Mouse (Mus musculus) limb, embryonic 12.5 days (tissue): ENCODE measurements at regions not wholly inside any gene's neighbourhood (a gene's known extent, or its start where the extent isn't known, plus 50 kb on each side); places are given as distances from the start of the nearest gene placed in this dataset.

Experiments
- ATAC-seq: fragments of 200-750 bp; cut with Nextera tagmentation; 2 replicates; pipeline ENCODE4 v1.8.0; 2017; ENCODE audit warnings: low read depth, moderate TSS enrichment; ENCODE audit not compliant: insufficient number of reproducible peaks, insufficient read depth, low FRiP score, low TSS enrichment
- H3K27ac ChIP-seq: fragments of 300-500 bp; sonication (generic); 2 replicates; pipeline ENCODE4 v1.5.1; 2016; ENCODE audit warnings: mild to moderate bottlenecking, moderate library complexity
- H3K27me3 ChIP-seq: fragments of 300-500 bp; sonication (generic); 2 replicates; pipeline ENCODE4 v1.6.1; 2016; ENCODE audit warnings: mild to moderate bottlenecking, moderate library complexity
- H3K36me3 ChIP-seq: fragments of 300-500 bp; sonication (generic); 2 replicates; pipeline ENCODE4 v1.6.1; 2016; ENCODE audit warnings: mild to moderate bottlenecking, moderate library complexity
- H3K4me1 ChIP-seq: fragments of 300-500 bp; sonication (generic); replicated peaks from 2 replicates; pipeline ENCODE4 v1.6.1; 2016
- H3K4me2 ChIP-seq: fragments of 300-500 bp; sonication (generic); 2 replicates; pipeline ENCODE4 v1.6.1; 2016; ENCODE audit warnings: mild to moderate bottlenecking, moderate library complexity
- H3K4me3 ChIP-seq: fragments of 300-500 bp; sonication (generic); replicated peaks from 2 replicates; pipeline ENCODE4 v1.5.1; 2016; ENCODE audit warnings: mild to moderate bottlenecking
- H3K9ac ChIP-seq: fragments of 300-500 bp; sonication (generic); replicated peaks from 2 replicates; pipeline ENCODE4 v1.6.1; 2016; ENCODE audit warnings: mild to moderate bottlenecking, moderate library complexity
- H3K9me3 ChIP-seq: fragments of 300-500 bp; sonication (generic); 2 replicates; pipeline ENCODE4 v1.6.1; 2016; ENCODE audit warnings: mild to moderate bottlenecking, moderate library complexity
- WGBS: fragments of 180-500 bp; shearing (Covaris S2); methylation state at CpG from one replicate; pipeline ENCODE4 v1.1.7; 2016; 5-methylcytosine and 5-hydroxymethylcytosine counted together

GRCm38 (mm10) chr16:7768433-7768832 is 656.5 kb downstream of the Tmem114 start:
- Histone ChIP-seq H3K4me1 (no peaks in the 10 kb centered on the region), H3K9ac (no peak overlapping the region), H3K9me3 (no peaks in the 10 kb centered on the region), H3K4me3 (no peak overlapping the region), H3K4me2 (no peak overlapping the region), H3K27me3 (no peaks in the 10 kb centered on the region), H3K36me3 (no peaks in the 10 kb centered on the region), H3K27ac (no peak overlapping the region)
- WGBS, result 57% methylated on average over 1 of the region's 1 CpGs
- no peak for ATAC-seq

DNA sequence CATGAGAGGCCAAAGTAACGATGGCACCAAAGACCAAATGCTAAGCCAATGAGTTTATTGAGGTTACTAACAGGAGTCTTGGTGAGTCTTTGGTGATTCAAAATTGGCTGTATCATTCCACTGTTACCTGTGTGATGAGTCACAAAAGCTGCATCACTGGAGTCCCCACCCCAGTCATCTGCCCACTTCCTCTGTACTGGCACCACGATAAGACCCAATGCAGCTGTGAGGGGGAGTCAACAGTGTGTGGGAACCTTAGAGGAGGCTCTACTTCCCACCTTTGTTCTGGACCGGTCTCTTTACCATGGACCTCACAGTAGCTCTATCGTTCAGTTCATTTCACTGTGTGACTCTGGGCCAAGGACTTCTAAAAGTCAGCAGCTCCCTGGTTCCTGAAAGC is 657.2 kb downstream of the Tmem114 start:
- H3K9me3 ChIP-seq, result no peaks in the 10 kb centered on the region
- no peak overlapping the region for H3K4me2 ChIP-seq
- H3K4me3 ChIP-seq, result no peak overlapping the region
- ATAC-seq, result no peak
- WGBS, result 82% methylated on average over 4 of the region's 4 CpGs
- H3K36me3 ChIP-seq, result no peaks in the 10 kb centered on the region
- no peak overlapping the region for H3K27ac ChIP-seq
- H3K27me3 ChIP-seq, result no peaks in the 10 kb centered on the region
- no peaks in the 10 kb centered on the region for H3K4me1 ChIP-seq
- H3K9ac ChIP-seq, result no peak overlapping the region

GRCm38 (mm10) chr16:7764383-7764782 is 660.6 kb downstream of the Tmem114 start:
- 81% methylated on average over 6 of the region's 6 CpGs for WGBS
- Histone ChIP-seq H3K9ac (no peak overlapping the region), H3K27me3 (no peaks in the 10 kb centered on the region), H3K4me3 (no peak overlapping the region), H3K9me3 (no peaks in the 10 kb centered on the region), H3K4me2 (no peak overlapping the region), H3K27ac (no peak overlapping the region), H3K36me3 (no peaks in the 10 kb centered on the region), H3K4me1 (no peaks in the 10 kb centered on the region)
- no peak for ATAC-seq

GRCm38 (mm10) chr16:7728186-7728585 is 696.8 kb downstream of the Tmem114 start:
- Histone ChIP-seq H3K27me3 (no peaks in the 10 kb centered on the region), H3K4me3 (no peak overlapping the region), H3K4me1 (no peaks in the 10 kb centered on the region), H3K27ac (no peak overlapping the region), H3K9ac (no peak overlapping the region), H3K36me3 (no peaks in the 10 kb centered on the region), H3K4me2 (no peak overlapping the region), H3K9me3 (peaks cover 4% of the 10 kb centered on the region; the same call in 1 of the 2 replicates)
- 77% methylated on average over 2 of the region's 2 CpGs for WGBS
- ATAC-seq, result no peak

GRCm38 (mm10) chr16:7725225-7725624 is 699.7 kb downstream of the Tmem114 start:
- no peak overlapping the region for H3K9ac ChIP-seq
- ATAC-seq, result no peak
- H3K36me3 ChIP-seq, result no peaks in the 10 kb centered on the region
- no peak overlapping the region for H3K4me3 ChIP-seq
- H3K4me2 ChIP-seq, result no peak overlapping the region
- no peaks in the 10 kb centered on the region for H3K27me3 ChIP-seq
- H3K9me3 ChIP-seq, result no peaks in the 10 kb centered on the region
- WGBS, result 24% methylated on average over 1 of the region's 1 CpGs
- no peak overlapping the region for H3K27ac ChIP-seq
- H3K4me1 ChIP-seq, result no peaks in the 10 kb centered on the region

DNA sequence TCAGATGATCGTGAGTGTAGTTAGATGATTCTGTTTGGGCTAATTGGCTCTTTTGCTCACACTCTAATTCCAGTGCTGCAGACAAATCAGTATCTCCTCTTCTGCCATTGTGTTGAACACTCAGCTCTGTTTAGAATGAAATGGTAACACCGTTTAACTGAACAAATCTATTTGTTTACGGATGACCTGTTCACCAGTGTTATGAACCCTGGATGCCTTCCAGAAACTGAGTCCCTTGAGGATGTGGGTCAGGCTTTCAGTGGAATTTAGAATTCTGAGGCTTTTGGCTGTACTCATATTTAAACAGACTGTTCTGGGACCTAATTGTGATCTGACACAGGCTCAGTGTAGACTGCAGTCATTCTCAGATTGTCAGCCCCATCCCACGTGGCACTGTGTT is 723.5 kb downstream of the Tmem114 start:
- 81% methylated on average over 4 of the region's 4 CpGs for WGBS
- no peak overlapping the region for H3K9ac ChIP-seq
- H3K9me3 ChIP-seq, result no peaks in the 10 kb centered on the region
- H3K4me1 ChIP-seq, result no peaks in the 10 kb centered on the region
- no peak overlapping the region for H3K4me2 ChIP-seq
- no peaks in the 10 kb centered on the region for H3K27me3 ChIP-seq
- no peaks in the 10 kb centered on the region for H3K36me3 ChIP-seq
- no peak overlapping the region for H3K4me3 ChIP-seq
- no peak overlapping the region for H3K27ac ChIP-seq
- no peak for ATAC-seq

DNA sequence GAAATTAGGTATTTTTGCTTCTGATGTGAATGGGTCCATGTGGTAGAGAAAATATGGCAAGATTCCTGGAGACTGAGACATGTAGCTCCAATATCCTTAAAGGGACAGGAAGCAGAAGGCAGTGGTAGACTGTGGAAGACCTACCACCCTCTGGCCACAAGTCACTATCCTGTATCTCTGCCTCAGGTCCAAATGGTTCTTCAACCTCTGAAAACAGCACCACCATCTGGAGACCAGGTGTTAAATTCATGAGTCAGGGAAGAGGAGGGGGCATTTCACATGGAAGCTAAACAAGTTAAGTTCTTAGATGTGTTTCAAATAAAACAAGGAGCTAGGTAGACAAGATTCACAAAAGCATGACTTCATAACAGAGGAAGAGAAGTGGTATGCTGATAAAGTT is 739.5 kb downstream of the Tmem114 start:
- ATAC-seq, result no peak
- H3K9me3 ChIP-seq, result no peaks in the 10 kb centered on the region
- H3K9ac ChIP-seq, result no peak overlapping the region
- H3K36me3 ChIP-seq, result no peaks in the 10 kb centered on the region
- no peaks in the 10 kb centered on the region for H3K4me1 ChIP-seq
- H3K4me2 ChIP-seq, result no peak overlapping the region
- H3K27me3 ChIP-seq, result no peaks in the 10 kb centered on the region
- no peak overlapping the region for H3K27ac ChIP-seq
- H3K4me3 ChIP-seq, result no peak overlapping the region

- Histone ChIP-seq H3K9me3 (peaks cover 5% of the 10 kb centered on the region; the same call in 1 of the 2 replicates), H3K27me3 (no peaks in the 10 kb centered on the region), H3K36me3 (no peaks in the 10 kb centered on the region), H3K9ac (no peak overlapping the region), H3K4me3 (no peak overlapping the region), H3K27ac (no peak overlapping the region), H3K4me1 (no peaks in the 10 kb centered on the region), H3K4me2 (no peak overlapping the region)
- 42% methylated on average over 2 of the region's 2 CpGs for WGBS
- ATAC-seq, result no peak
Measured at GRCm38 (mm10) chr16:7666096-7666495, 758.8 kb downstream of the Tmem114 start.

- no peak for ATAC-seq
- Histone ChIP-seq H3K4me2 (no peak overlapping the region), H3K4me1 (0 out of 2 replicates have a peak, but pooled peaks cover 4% of the 10 kb centered on the region), H3K36me3 (no peaks in the 10 kb centered on the region), H3K27ac (no peak overlapping the region), H3K9me3 (no peaks in the 10 kb centered on the region), H3K4me3 (no peak overlapping the region), H3K9ac (no peak overlapping the region), H3K27me3 (no peaks in the 10 kb centered on the region)
- 15% methylated on average over 9 of the region's 9 CpGs for WGBS
Measured at GRCm38 (mm10) chr16:7658133-7658532, 766.8 kb downstream of the Tmem114 start.

DNA sequence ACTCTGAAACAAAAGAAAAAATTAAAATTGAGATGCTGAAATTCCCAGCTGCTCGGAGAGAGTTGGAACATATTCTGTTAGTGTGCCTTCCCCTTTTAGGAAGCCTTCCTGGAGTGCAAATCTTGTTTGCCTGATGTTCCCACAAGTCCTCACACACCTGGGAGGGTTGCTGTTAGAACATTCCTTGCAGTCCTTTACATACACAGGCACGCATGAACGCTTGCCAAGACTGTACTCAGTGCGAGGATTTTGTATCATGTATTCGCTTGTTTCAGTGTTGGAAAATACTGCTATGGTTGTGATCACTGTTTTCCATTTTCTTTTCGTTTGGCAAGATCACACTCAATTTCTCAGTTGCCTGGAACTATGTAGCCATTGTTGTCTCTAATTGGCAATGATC is 770.5 kb downstream of the Tmem114 start:
- H3K4me1 ChIP-seq, result 0 out of 2 replicates have a peak, but pooled peaks cover 4% of the 10 kb centered on the region
- no peak for ATAC-seq
- no peak overlapping the region for H3K4me3 ChIP-seq
- H3K9me3 ChIP-seq, result no peaks in the 10 kb centered on the region
- H3K9ac ChIP-seq, result no peak overlapping the region
- WGBS, result 87% methylated on average over 6 of the region's 6 CpGs
- no peak overlapping the region for H3K4me2 ChIP-seq
- no peaks in the 10 kb centered on the region for H3K36me3 ChIP-seq
- H3K27ac ChIP-seq, result no peak overlapping the region
- H3K27me3 ChIP-seq, result no peaks in the 10 kb centered on the region

DNA sequence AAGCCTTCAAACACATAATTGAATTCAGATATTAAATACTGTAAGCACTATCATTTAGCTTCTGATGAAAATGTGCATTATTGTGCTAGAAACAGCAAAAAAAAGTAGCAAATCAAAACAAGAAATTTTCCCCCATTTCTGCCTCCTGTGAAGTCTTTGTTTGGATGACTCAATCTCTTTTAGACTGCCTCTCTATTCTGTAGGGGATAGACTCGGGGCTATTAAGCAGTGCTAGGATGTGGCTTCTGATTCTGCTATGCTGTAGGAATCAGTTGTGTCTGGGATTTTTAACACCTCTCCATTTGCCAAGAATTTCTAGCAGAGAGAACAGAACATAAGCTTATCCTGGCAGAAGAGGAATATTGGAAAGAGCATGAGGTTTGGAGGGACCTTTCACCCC is 775.2 kb downstream of the Tmem114 start:
- WGBS, result 74% methylated on average over 1 of the region's 1 CpGs
- Histone ChIP-seq H3K9ac (no peak overlapping the region), H3K4me3 (no peak overlapping the region), H3K27ac (no peak overlapping the region), H3K4me1 (no peaks in the 10 kb centered on the region), H3K36me3 (no peaks in the 10 kb centered on the region), H3K4me2 (no peak overlapping the region), H3K9me3 (no peaks in the 10 kb centered on the region), H3K27me3 (no peaks in the 10 kb centered on the region)
- no peak for ATAC-seq

DNA sequence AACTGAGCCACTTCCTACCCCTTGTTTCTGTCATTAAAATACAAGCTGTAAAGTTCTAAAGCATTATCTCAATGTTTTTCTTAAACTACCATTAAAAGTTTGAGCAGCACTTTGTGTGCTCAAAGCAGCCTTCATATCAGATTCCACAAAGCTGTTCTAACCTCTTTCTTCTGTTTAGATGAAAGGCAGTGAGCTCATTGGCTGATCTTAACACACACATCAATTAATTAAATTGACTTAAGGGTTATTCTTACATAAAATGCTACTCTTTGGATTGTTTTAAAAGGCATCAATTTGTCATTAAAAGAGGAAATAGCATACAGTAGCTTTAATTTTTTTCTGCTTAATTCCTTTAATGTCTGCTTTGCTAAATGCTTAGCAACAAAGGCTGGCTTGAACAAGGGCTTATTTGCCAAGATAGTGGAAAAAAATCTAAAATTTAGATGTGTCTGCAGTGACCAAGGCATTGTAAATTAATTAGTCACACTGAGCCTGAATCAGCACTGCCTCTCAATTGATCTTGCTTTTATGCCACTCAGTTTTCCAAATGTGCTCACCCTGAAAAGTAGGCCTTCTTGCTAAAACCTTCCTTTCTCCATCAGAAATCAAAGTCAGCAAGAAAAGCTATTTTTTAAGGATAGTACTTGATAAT is 777.5 kb downstream of the Tmem114 start:
- H3K4me2 ChIP-seq, result no peak overlapping the region
- no peak overlapping the region for H3K4me3 ChIP-seq
- H3K9me3 ChIP-seq, result no peaks in the 10 kb centered on the region
- H3K36me3 ChIP-seq, result no peaks in the 10 kb centered on the region
- H3K4me1 ChIP-seq, result no peaks in the 10 kb centered on the region
- ATAC-seq, result no peak
- no peak overlapping the region for H3K27ac ChIP-seq
- no peaks in the 10 kb centered on the region for H3K27me3 ChIP-seq
- H3K9ac ChIP-seq, result no peak overlapping the region
